Mouse (Mus musculus): ENCODE measurements around the gene Olfr1148.

Gene Olfr1148

GRCm38 (mm10) chr2:87830233-87830632, at the start of gene Olfr1148:
Olfr1148 (plus strand) TSS chr2:87830533.
- DNase-seq (ENCODE audit: low spot score): no peak

GRCm38 (mm10) chr2:87800292-87800691, 30.0 kb upstream of the Olfr1148 start, which contains the start of gene Olfr1143:
Olfr1143 (plus strand) TSS chr2:87800592.
- DNase-seq (ENCODE audit: low spot score): no peak

GRCm38 (mm10) chr2:87809522-87809921, 20.8 kb upstream of the Olfr1148 start, which contains the start of gene Olfr1145:
Olfr1145 (plus strand) TSS chr2:87809822.
- DNase-seq (ENCODE audit: low spot score): no peak

- DNase-seq (ENCODE audit: low spot score): no peak
Measured at GRCm38 (mm10) chr2:87843693-87844092, 13.4 kb downstream of the Olfr1148 start, which contains the start of gene Olfr1150-ps1. Olfr1150-ps1 (plus strand) TSS chr2:87843993.

GRCm38 (mm10) chr2:87855562-87855961, 25.2 kb downstream of the Olfr1148 start, which contains the start of gene Olfr1151:
Olfr1151 (plus strand) TSS chr2:87855862.
- no peak for DNase-seq (ENCODE audit: low spot score)

GRCm38 (mm10) chr2:87866192-87866591, 35.9 kb downstream of the Olfr1148 start, which contains the start of gene Olfr1152:
Olfr1152 (plus strand) TSS chr2:87866492.
- DNase-seq (ENCODE audit: low spot score): no peak
